Mouse (Mus musculus) midbrain, embryonic 12.5 days (tissue): Measurements from ENCODE around the gene Aco1. TPM values are rescaled to one million over a fixed set of nuclear protein-coding genes. Genes with fewer than 3 reads are reported as not detected.

Experiments used
- ATAC-seq: fragments of 200-750 bp; cut with Nextera tagmentation; 2 replicates; pipeline ENCODE4 v1.8.0; 2017; ENCODE audit warnings: low read depth, moderate TSS enrichment, moderate library complexity; ENCODE audit not compliant: low FRiP score
- H3K27ac ChIP-seq: fragments of 300-500 bp; sonication (generic); replicated peaks from 2 replicates; pipeline ENCODE4 v1.5.1; 2016; ENCODE audit warnings: mild to moderate bottlenecking
- H3K27me3 ChIP-seq: fragments of 300-500 bp; sonication (generic); 2 replicates; pipeline ENCODE4 v1.6.1; 2016; ENCODE audit warnings: mild to moderate bottlenecking
- H3K36me3 ChIP-seq: fragments of 300-500 bp; sonication (generic); 2 replicates; pipeline ENCODE4 v1.6.1; 2016
- H3K4me1 ChIP-seq: fragments of 300-500 bp; sonication (generic); 2 replicates; pipeline ENCODE4 v1.6.1; 2016
- H3K4me2 ChIP-seq: fragments of 300-500 bp; sonication (generic); replicated peaks from 2 replicates; pipeline ENCODE4 v1.6.1; 2016; ENCODE audit warnings: mild to moderate bottlenecking, moderate library complexity
- H3K4me3 ChIP-seq: fragments of 300-500 bp; sonication (generic); 2 replicates; pipeline ENCODE4 v1.5.1; 2016; ENCODE audit warnings: mild to moderate bottlenecking
- H3K9ac ChIP-seq: fragments of 300-500 bp; sonication (generic); replicated peaks from 2 replicates; pipeline ENCODE4 v1.6.1; 2016; ENCODE audit warnings: mild to moderate bottlenecking, moderate library complexity
- H3K9me3 ChIP-seq: fragments of 300-500 bp; sonication (generic); 2 replicates; pipeline ENCODE4 v1.6.1; 2016; ENCODE audit warnings: mild to moderate bottlenecking
- WGBS: fragments of 180-500 bp; shearing (Covaris S2); methylation state at CpG from one replicate; pipeline ENCODE4 v1.1.7; 2016; 5-methylcytosine and 5-hydroxymethylcytosine counted together
- polyA plus RNA-seq: library from polyadenylated mRNA; unstranded; fragments of >200 nt; fragmentation: Nextera tagmentation; extraction: Ambion mirVana; gene quantifications from 2 replicates; pipeline ENCODE4 v1.2.1, GENCODE M21; 2016

The Aco1 gene
- polyA plus RNA-seq, 1 experiment from 2014 or later: 58.7 TPM

DNA sequence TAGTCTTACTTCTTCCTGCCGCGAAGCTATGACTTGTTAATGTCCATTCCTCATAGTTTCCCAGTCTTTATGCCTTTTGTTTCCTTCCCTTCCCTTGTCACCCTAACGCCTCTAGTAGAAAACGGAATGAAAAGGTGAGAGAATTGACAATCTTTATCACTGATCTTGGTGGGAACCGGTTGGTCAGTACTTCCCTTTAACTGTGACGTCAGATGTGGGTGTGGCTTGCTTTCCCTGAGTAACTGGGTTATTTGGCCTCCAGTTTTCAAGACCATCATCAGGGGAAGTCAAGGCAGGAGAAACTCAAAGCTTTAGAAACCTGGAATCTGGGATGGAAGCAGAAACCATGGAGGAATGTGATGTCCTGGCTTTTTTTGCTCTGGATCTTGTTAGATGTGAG is 99.0 kb downstream of the Aco1 start:
- ATAC-seq: no peak
- H3K4me3 ChIP-seq: no peak overlapping the region
- 59% methylated on average over 6 of the region's 6 CpGs for WGBS
- H3K9ac ChIP-seq: no peak overlapping the region
- no peak overlapping the region for H3K4me2 ChIP-seq
- no peak overlapping the region for H3K27ac ChIP-seq
- H3K27me3 ChIP-seq: no peaks in the 10 kb centered on the region
- no peaks in the 10 kb centered on the region for H3K36me3 ChIP-seq
- H3K9me3 ChIP-seq: no peaks in the 10 kb centered on the region
- H3K4me1 ChIP-seq: peaks cover 13% of the 10 kb centered on the region

DNA sequence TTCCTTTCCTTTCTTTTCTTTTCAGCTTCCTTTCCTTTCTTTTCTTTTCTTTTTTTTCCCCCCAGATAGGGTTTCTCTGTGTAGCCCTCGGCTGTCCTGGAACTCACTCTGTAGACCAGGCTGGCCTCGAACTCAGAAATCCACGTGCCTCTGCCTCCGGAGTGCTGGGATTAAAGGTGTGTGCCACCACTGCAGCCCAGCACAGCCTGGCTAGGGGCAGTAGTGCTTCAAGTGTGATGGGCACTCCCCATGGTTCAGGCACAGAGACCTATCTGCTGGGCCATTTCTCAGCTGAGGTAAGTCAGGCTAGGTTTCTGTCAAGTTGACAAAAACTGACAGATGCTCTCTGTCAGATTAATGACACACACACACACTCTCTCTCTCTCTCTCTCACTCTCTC is 100.1 kb downstream of the Aco1 start:
- no peak overlapping the region for H3K4me2 ChIP-seq
- H3K36me3 ChIP-seq: no peaks in the 10 kb centered on the region
- no peaks in the 10 kb centered on the region for H3K27me3 ChIP-seq
- no peak for ATAC-seq
- no peaks in the 10 kb centered on the region for H3K9me3 ChIP-seq
- H3K4me3 ChIP-seq: no peak overlapping the region
- no peak overlapping the region for H3K27ac ChIP-seq
- 82% methylated on average over 4 of the region's 4 CpGs for WGBS
- H3K4me1 ChIP-seq: peaks cover 13% of the 10 kb centered on the region
- no peak overlapping the region for H3K9ac ChIP-seq

DNA sequence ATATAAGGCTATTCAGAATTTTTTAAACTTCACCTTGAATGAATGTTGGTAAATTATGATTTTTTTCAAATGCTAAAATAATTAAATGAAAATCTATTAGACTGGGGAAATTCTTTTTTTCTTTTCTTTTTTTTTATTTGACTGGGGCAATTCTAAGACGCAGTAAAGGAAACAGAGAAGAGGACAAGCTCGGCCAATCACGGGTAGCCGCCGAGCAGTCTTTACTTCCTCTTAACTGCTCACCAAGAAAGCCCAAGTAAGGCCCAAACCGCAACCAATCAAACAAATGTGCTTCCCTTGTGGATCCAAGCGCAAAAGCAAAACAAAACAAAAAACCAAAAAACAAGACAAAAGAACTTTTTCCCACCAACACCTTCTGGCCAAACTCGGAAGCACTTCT is 101.2 kb downstream of the Aco1 start:
- no peaks in the 10 kb centered on the region for H3K27me3 ChIP-seq
- peaks cover 7% of the 10 kb centered on the region for H3K4me1 ChIP-seq
- no peak overlapping the region for H3K9ac ChIP-seq
- H3K36me3 ChIP-seq: no peaks in the 10 kb centered on the region
- no peak for ATAC-seq
- H3K4me2 ChIP-seq: no peak overlapping the region
- WGBS: 83% methylated on average over 8 of the region's 8 CpGs
- H3K27ac ChIP-seq: no peak overlapping the region
- no peak overlapping the region for H3K4me3 ChIP-seq
- H3K9me3 ChIP-seq: no peaks in the 10 kb centered on the region

Other genes starting within 250 kb of the Aco1 start
- 3.4 and 5.7 TPM in 2 replicates for gene Ddx58, start 96.7 kb downstream of the Aco1 start, polyA plus RNA-seq
- gene Smim27, start 126.5 kb downstream of the Aco1 start, polyA plus RNA-seq: 30.8 and 34.2 TPM in 2 replicates
- 50.2 and 51.1 TPM in 2 replicates for gene Topors, start 126.8 kb downstream of the Aco1 start, polyA plus RNA-seq
- 252 and 265 TPM in 2 replicates for gene Ndufb6, start 136.3 kb downstream of the Aco1 start, polyA plus RNA-seq